Mouse (Mus musculus) layer of hippocampus, adult 11-12 months (tissue): ENCODE measurements around the gene Mrpl17.
A peak's percentile ranks its signal among the peaks of the same experiment; 100 is the strongest.
"Not testable (repeated sequence)": the region's sequence is repeated elsewhere in the genome, so short reads cannot be mapped to it uniquely, and the experiment has no call there.

Experiments used
- DNase-seq: peaks from one replicate; pipeline ENCODE4 v3.0.0; 2022; ENCODE audit warnings: low spot score

The Mrpl17 gene

DNA sequence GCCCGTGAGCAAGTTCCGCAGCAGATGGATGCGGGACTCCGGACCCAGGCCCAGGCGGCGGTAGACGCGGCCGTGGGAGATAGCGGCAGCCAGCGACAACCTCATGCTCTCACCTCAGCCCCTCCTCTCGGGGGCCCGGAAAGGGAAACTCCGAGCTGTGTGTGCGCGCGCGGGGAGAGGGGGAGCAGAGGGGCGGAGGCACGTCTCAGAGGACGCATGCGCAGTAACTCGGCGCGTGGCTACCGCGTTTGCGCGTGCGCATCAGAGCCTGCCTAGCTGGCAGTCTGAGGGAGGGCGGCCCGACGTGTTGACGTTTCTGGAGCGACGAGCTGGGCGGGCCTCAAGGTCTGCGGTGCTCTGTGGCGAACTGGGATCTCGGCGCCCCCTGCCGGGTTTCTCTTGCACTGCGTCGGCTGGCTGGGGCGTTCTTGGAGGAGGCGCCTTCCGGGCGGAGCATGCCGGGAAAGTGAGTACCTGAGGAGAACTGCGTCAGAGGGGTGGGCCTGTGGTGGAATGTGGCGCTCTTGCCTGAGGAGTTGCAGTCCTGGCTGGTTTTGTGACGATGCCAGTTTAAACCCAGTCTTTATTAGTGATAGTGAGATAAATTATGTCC is at the start of gene Mrpl17:
Gene Mrpl17 (minus strand): TSS at position 223 of the 613 bp plus-strand sequence.
- peak; percentile 100 for DNase-seq

DNA sequence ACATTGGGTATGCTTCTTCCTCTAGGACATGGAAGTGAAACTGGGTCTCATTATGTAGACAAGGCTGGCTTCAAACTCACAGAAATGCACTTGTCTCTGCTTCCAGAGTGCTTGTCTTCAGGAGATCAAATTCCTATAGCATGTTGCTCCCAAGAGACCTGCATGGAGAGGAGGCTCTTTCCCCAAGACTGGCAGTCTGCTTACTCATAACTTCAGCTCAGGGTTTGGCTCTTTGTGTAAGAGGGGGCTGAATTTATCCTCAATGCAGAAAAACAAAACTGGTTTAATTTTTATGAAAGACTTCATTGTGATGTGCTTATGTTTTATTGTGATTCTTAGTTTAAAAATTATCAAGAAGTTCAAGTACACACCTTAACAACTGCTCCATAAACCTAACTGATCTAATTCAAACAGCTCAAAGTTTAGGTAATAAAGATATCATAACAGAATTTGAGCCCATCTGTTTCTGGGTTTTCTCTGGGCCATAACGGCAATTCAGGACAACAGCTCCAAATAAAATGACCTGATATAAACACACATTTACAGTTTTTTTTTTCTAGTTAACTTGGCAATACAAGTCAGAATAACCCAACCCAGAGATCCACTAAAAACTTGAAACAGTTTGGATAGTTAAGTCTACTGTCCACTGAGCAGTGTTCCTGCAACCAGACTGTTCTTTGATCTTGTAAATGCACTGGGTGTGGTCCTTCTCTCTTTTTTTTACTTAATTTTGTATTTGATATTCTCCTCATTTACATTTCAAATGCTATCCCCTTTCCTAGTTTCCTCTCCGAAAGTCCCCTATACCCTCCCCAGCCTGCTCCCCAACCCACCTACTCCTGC is 45.0 kb upstream of the Mrpl17 start:
- DNase-seq: not testable (repeated sequence)

DNA sequence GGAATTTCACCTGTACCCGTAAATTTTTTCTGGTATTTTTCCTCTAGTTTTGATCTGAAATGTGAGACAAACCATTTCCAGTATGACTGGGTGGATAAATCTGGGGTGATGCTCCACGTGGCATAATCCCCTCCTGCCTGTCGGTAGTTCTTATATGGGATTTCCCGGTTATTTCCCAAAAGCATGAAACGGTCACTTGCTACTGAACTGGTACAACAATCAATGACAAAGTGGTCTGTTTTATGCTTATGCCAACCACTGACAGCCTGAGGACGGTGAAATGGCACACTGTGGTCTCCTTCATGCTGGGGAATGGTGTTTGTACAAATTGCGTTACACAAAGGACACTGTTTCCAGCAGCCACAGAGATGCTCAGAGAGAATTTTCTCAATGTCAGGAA is 13.4 kb upstream of the Mrpl17 start:
- no peak for DNase-seq

DNA sequence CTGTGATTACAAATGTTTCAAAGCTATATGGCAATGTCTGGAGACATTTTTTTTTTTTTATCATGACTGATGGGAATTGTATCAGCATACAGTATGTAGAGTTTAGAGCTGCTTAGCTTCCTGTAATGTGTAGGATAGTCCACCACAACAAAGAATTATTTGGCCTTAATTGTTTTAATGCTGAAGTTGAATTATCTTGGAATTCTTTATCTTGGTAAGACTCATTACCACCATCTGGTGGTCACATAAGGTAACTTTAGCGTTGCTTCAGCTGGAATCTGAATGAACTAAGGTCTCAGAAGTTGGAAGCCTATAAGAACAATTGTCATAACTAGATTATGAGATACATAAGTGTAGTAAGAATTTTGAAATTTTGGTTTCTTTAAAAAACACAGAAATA is 7.6 kb upstream of the Mrpl17 start:
- DNase-seq: peak; percentile 33

DNA sequence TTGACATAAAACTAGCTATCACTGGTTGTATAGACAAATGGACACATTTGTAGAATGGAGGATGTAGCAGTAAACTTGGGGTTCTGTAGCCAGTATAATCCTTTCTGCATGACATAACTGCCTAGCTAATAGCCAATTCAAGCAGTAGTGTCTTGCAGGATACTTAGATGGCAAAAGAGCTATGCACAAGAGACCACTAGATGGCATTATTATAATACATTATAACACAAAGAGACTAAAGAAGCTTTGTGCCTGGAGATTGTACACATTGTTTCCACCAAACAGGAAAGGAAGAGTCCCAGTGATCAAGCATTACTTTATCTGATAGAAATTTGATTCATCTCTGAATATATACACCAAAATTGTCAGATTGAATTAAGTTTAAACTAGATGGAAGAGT is 5.8 kb upstream of the Mrpl17 start:
- no peak for DNase-seq

DNA sequence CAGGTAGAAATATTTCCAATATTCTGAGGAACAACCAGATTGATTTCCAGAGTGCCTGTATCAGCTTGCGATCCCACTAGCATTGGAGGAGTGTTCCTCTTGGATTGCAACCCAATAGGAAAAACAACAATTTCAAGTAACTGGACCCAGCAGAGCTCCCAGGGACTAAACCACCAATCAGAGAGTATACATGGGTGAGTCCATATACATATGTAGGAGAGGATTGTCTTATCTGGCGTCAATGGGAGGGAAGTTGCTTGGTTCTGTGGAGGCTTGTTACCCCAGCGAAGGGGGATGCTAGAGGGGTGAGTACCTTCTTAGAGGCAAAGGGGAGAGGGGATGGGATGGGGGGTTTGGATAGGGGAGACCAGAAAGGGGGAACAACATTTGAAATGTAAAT is 2.4 kb upstream of the Mrpl17 start:
- no peak for DNase-seq

DNA sequence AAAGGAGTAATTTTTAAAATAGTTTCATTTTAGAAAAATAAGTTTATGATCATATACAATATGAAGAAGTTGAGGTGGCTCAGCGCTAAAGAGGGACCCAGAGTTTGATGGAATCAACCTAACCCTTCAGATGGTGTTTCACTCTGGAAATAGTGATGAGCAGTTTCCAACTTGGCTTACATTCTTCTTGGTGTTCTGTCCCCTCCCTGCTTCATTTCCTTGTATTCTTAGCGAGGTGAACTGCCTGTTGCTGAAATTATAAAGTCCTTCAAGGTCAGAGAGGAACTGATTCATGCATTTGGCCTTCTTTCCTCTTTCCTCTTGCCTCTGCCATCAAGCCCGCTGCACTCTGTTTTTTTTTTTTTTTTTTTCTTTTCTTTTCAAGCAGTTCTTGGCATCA is 1.7 kb upstream of the Mrpl17 start:
- DNase-seq: no peak

DNA sequence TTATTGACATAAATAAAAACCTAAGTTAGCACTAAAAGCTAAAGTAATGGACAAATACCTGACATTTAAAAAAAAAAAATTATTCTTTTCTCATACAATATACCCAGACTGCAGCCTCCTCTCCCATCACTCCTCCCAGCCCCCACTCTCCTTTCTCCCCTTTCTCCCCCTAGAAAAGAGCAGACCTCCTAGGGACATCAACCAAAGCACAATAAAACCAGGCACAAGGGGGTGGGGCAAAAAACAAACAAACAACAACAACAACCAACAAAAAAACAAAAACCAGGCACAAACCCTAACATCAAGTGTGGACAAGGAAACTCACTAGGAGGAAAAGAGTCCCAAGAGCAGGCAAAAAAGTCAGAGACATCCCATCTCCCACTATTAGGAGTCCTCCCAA is 617 bp upstream of the Mrpl17 start:
- no peak for DNase-seq

DNA sequence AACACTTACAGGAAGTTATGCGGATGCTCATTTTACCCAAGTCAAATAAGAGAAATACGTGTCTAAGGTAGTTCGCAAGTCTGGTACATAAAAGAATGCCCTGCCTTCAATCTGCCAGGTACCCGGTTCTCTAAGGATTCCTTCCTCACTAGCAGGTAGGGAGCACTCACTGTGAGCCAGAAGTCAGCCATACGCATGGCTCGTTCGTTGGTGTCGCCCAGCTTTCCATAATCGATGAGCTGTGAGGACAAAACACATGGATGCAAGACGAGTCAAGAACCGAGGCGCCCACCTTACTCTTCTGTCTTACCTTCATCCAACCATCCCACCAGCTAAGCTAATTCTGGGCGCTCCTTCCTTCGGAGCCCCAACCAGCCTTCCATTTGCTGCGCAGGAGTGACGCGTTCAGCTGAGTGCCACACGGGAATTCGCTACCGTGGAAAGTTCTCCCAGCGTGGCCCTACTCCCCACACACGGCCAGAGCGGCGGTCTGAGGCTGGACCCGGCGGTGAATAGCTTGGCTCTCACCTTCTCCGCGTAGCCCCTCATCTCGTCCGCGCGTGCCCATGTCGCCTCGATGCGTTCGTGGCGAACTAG is 521 bp downstream of the Mrpl17 start:
- no peak for DNase-seq

DNA sequence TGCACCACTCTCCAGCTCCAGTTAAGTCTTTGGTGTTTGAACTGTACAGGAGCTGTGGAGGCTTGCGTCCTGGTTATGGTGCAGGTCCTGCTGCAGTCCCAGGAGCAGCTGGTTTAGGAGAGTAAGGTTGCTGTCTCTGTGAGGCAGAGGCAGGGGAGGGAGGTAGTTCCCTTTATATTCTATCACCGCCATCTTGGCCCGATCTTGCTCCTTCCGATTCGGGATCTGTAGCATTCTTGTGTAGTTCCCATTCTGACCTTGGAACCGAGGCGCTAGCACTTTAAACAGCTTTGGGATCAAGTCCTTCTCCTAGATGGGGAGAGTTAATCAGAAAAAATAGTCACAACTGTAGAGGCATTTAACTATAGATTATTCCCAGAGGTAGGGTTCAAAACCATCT is 1.1 kb downstream of the Mrpl17 start:
- no peak for DNase-seq

DNA sequence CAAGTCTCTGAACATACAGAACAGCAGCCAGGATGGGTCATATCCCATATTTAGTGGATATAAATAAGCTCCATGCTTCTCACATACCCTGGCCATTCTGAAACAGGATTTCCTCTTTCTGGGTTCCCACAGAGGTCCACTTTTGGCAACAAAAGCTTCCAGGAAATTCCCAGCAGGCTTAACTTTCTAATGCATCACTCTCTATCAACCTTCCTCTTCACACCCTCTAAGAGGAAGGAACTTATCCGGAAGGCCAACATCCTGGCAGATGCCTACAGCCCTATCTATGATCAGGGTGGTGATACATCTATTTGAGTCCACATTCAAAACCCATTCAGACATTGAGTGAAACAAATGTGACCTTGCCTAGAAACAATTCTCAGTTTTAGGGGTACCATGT is 2.5 kb downstream of the Mrpl17 start:
- no peak for DNase-seq

DNA sequence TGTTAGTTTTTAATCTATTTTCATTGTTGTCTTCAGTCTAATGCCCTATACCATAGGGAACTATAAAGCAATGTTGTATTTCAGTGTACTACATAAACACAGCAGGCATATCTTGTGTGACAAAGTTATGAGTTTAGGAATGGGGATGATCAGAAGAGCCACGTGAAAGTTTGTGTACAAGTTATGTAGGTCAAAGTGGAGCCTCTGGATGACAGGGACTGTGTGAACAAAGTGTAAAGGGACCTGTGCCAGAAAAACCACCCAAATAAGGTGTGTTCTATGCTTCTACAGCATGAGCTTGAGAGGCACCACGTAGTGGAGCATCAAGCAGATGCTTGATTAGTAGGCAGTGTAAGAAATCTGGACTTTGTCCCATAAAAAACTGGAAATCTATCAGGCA is 4.2 kb downstream of the Mrpl17 start:
- DNase-seq: no peak

DNA sequence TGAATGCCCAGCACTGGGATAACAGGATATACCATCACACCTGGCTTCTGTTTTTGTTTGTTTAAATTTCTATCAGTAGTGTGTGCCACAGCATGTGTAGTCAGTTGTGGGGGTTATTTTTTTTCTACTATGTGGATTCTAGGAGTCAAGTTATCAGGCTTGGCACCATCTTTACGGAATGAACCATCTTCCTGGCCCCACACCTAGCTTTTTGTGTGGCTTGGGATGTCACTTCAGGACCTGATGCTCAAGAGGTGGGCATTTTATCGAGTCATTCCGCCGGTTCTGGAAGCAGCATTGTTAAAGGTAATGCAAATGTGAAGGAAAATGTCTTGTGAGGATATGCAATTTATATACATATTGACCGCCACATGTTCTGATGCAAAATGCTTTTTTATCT is 4.8 kb downstream of the Mrpl17 start:
- no peak for DNase-seq

DNA sequence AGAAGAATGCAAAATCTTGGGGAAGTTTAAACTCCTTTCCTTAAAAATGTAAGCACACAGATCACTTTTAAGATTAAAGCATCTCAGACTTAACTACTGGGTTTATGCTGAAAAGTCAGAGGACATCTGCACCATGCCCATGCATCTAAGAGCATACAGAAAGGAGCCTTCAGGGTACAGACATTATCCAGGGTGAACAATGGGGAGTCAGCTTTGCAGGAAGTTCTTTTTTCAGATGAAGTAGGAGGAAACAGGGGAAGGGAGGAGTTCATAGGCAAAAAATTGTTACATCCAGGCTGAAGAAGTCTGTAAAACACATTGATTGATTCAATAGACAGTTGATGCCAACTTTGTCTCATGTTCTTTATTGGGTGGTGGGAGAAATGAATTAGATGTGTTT is 7.5 kb downstream of the Mrpl17 start:
- no peak for DNase-seq

DNA sequence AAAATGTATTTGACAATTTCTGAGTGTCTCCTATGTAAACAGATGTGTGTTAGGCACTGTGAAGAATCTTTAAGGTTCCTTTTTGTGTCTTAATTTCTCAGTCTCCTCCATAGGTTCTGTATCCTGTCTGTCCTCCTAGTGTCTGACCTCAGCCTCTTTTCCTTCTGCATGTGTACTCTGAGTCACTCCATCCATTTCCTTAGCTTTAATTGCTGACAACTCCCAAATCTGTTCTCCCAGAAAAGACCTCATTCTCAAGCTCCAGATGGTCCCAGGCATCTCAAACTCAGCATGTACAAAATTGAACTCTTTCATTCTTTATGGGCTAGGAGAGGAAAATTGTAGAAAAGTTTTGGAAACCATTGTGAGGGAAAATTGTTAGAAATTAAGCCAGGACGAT is 8.1 kb downstream of the Mrpl17 start:
- DNase-seq: no peak

DNA sequence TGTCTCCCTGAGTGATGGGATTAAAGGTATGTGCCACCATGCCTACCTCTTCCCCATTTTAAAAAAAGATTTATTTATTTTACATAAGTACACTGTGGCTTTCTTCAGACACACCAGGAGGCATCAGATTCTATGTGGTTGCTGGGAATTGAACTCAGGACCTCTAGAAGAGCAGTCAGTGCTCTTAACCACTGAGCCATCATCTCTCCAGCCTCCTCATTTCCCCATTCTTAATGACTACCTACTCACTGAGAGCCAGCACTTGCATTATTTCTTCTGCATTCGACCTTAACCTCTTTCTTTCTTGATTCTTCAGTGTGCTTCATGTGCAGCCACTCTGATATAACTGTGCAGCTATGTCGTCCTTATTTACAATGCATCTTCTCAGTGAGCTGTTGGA is 8.6 kb downstream of the Mrpl17 start:
- DNase-seq: no peak

DNA sequence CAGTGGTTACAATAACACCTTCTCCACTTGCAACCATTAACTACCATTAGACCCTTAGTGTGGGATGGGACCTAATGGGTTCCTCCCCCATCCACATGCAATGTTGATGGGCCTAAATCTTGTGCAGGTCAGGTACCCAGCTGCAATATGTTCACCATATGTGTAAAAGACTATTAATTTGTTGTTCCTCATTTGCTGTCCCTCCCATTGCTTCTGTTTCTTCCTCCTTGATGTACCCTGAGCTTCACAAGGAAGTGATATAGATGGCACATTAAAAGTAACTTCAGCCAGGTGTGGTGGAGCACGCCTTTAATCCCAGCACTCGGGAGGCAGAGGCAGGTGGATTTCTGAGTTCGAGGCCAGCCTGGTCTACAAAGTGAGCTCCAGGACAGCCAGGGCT is 13.9 kb downstream of the Mrpl17 start:
- DNase-seq: no peak

DNA sequence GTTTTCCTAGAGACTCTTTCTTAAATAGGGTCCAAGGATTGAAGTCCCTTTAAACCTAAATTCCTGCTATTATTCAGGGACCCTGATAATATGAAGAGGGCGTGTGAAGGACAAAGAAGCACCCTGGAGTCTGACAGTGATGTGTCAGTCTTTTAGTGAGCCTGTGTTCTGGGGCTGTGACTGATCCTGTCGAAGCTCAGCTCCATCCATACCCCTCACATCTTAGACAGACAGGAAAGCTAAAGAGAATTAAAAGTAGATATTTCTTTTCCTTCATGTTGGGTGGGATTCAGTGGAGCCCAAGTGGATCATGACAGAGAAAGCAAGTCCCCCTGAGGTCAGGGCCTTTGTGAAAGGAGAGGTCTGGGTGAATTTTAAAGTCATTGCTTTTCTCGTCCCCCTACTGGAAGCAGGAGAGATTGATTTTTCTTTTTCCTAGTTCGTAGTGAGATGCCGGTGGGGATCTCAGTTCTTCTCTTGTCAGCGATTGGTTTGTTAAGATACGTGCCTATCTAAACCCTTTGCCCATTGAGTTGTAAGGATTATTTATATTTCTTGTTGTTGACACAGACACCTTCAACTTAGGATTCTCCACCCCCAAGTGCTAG is 15.0 kb downstream of the Mrpl17 start:
- DNase-seq: no peak

DNA sequence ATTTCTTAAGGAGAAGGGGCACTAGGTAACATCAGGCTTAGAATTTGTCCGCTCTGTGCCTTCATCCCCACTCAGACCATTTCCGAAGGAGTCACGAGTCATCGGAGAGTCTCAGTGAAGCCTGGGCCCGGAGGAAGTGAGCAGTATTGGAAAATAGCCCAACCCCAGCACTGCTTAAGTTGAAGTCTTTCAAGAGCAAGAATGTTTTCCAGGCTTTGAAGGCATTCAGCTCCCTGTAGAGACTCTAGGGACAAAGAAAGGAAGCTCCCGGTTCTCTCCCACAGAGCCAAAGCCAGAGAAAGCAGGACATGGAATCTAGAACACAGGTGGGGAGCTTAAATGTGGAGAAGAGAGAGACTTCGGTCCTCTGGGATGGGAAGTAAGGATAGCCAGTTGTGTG is 17.2 kb downstream of the Mrpl17 start:
- DNase-seq: no peak

DNA sequence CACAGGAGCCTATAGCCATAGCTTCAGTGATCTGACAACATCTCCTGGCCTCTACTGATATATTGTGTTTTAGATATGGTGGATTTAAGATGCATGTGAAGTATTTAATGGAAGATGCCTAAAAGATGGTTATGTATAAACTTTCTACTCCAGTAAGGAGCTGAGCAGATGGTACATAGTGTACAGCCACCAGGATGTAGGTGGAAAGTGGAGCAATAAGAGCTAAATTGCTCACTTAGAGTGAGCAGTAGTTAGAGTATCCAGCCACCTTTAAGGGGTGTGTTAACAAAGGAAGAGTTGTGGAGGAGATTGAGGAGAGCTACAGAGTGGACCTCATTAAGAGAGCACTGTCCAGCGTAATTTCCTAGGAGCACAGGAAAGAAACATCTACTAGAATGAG is 19.8 kb downstream of the Mrpl17 start:
- DNase-seq: no peak

DNA sequence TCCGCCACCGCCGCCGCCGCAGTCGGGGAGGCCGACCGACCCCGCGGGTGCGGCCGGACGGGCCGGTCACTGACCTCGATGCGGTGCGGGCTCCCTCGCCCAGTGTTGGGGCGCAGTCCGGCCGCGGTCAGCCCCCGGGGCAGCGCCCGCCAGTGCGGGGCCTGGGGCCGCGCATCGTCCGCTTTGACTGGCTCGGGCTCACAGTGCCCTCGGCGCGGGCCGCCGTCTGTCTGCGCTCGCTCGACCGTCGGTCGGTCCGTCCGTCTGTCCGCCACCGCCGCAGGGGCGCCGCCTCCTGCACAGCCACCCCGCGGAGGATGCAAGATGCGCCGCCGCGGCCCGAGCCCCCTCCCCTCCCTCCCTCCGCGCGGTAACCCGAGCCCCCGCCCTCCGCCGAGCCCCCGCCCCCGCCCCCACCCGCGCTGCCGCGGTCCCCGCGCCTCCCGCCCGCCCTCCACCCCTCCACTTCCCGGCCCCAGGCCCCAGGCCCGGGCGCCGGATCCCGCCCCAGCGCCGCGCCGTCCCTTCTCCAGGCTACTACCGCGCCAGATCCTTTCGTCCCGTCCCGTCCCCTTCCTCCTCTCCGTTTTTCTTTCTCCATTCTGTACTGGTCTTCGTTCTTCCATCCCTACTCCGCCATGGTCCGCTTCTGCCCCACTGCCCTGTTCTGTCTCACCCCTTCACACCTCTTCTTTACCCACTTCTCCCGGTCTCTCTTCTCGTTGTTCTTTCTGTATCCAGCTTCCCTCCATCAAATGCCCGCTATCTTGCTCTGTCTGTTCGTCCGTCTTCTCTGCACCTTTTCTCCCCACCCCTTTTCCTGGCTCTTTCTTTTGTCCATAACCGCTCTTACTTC is 23.4 kb downstream of the Mrpl17 start, which contains the start of gene Dchs1:
Gene Dchs1 (minus strand): TSS at position 370 of the 856 bp plus-strand sequence.
- no peak for DNase-seq
